Mouse (Mus musculus): ENCODE data around the gene Acsl6. TPM values are rescaled to one million over a fixed set of nuclear protein-coding genes. Genes with fewer than 3 reads are reported as not detected.

Gene Acsl6
- total RNA-seq, 2 experiments from 2014 or later, result 178 to 205 TPM

DNA sequence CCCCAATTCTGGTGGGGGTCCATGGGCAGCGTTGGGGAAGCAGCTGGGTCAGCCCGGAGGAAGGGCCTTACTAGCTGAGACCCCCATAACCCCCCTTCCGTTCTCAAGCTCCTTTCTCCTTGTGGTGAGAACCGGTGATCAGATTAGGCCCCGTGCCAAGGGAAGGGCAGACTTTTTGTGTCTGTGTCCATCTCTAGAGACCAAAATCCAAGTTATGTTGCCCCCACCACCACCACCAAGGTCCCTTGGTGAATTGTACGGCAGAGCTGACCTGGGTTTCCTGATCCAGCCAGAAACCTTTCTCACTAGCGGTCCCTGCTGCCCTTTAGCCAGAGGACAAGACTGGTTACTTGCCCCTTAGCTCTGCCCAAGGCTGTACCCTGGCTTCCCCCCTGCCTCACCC, 874 bp downstream of the Acsl6 start:
- DNase-seq (ENCODE audit: low spot score in 2 of 2), result no peak

DNA sequence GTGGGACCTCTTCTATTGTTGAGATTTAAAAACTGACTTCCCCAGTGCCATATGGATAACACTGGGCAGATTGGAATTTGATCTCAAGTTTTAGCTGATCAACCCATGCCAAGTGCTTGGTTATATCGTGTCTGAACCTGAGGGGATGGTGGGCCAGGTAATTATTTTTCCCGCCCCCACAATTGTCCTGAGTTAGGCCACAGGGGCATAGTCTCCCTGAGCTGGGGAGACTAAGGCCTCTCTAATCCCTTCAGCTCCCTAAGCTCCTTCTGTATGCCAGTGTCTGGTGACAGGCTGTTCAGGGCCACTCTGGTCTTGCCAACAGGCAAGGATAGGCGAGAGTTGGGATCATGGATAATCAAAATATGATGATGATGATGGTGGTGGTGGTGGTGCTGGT, 1.7 kb downstream of the Acsl6 start:
- DNase-seq (ENCODE audit: low spot score in 2 of 2), result no peak

DNA sequence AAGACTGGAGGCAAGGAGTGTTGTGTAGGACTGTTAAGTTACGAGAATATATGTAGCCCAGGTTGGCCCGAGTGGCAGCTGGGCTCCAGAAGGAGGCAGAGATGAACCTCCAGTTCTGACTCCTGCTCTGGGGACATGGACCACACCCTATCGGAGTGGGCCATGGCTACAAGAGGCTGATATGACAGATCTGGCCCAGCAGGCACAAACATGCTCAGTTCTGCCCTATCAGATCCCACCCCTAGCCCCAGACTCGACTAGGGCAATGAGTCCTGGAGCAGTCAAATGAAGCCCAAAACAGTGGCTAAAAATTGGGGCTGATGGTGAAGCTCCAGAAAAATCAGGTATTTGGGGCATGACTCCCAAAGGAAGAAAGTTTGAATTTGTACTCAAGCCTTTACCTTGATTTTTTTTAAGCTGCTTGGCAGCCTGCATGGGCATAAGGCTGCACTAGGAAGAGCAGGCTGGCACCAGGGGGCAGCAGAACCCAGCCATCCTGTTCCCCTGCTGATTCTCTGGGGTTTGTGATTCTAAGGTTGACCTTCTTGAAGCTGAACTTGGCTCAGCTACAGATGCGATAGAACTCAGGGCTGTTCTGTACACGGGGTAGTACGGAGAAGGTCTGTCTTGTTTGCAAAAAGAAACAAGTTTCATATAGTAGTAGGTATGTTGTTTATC, 3.7 kb downstream of the Acsl6 start:
- DNase-seq (ENCODE audit: low spot score in 2 of 2), result peak; percentile 70 to 71

DNA sequence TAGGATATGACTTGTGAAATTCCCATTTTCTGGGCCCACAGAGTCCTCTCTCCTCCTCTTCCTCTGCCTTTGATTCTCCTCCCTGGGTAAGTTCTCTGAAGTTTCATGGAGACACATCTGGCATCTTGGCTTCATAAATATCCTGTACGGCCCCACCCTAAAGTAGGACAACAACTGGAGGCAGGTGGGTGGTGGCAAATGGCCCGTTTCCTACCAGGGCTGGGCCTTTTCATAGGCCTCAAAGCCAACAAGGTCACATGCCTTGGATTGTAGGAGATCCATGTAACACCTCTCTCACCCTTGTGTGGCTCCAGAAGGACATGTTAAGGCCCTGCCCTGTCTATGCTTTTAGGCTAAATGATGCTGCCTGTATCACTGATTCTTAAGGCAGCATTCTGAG, 7.0 kb downstream of the Acsl6 start:
- DNase-seq (ENCODE audit: low spot score in 2 of 2), result no peak

DNA sequence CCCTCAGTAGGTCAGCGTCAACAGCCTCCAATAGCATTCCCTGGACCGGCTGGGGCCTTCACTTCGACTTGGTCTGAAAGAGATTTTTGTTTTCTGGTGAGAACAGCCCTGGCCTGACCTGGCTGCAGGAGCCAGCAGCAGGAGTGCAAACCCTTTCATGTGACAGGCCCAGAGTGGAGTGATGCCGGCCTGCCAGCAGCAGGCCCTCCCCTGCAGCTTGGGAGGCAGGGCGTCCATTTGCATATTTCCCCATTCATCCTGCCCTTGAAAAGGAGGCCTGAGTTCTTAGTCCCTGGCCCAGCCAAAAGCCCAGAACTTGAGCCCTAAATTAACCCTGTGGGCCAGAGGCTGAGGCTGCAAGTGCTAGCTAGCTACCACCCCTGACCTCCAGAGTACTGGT, 8.4 kb downstream of the Acsl6 start:
- DNase-seq (ENCODE audit: low spot score in 2 of 2), result no peak

DNA sequence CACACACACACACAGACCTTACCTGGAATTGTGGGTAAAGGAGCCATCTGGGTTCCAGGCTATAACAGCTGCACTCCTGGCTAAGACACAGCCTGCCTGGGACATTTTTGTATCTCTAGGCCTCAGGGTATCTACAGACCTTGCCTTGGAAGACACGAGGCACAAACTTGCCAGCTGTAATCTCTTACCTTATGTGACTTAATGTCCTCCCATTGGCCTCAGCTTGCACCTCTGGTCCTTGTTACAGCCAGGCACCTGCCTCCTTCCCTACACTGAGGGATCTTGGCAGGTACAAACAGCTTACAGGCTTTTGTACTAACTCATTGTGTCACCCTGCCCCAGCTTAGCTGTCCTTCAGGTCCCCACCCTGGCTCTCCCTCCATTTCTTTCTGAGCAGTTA, 9.0 kb downstream of the Acsl6 start:
- DNase-seq (ENCODE audit: low spot score in 2 of 2), result no peak

DNA sequence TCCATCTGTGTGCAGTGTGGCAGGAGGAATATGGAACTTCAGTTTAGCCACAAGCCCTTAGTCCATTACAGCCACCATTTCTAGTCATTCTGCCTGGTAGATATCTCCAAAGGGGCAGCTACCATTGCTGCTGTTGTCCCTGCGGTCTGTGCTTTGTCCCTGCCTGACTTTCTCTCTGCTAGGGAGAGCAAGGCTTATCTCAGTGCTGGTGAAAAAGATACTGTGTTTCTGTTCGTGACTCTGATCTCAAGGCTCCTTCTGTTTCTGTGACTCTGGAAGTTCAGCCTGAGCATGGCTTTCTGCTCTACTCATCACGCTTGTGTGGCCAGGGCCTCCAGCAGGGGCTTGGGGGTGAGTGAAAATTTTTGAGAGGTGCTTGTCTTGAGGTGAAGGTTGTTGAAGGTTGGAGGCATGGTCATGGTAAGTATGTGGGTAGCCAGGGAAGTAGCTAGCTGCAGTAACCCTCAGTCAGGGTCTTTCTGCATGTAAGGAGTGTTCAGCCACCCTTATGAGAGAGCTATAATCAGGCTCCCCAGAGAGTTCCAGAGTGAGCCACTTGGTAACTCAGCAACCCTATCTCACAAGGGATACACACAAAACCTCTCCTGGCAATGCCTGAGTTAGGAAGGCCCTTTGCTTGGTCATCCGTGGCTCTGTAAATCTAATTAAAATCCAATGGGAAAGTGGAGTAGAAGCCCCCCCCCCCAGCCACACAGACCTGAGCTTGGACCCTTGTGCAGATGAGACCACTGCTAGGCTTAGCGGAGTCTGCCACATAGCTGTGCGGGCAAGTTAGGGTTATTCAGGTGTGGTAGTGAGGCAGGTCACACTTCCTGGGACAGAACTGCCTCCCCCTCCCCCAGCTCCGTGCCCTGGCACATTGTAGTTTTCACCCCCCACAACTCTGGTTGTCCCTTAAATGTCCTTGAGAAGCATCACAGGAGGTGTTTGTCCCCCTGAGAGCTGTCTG, 10.1 kb downstream of the Acsl6 start:
- no peak for DNase-seq (ENCODE audit: low spot score in 2 of 2)

DNA sequence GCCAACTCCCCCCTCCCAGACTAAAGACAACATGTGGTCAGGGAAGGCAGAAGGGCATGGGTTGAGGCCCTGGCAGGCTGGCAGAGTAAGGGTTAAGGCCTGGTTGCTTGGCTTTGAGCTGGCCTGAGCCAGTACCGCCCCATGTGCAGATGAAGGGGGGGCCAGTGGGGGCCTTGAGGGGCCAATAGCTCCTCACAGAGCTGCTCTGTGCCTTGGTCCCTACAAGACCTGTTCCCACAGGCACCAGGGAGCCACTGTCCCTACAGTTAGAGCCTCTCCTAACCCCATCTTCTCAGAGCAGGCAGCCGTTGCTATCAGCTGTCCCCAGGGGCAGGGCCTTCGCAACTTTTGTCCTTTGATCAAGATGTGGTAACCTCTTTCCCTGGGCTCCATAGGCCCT, 11.1 kb downstream of the Acsl6 start:
- DNase-seq (ENCODE audit: low spot score in 2 of 2), result no peak

DNA sequence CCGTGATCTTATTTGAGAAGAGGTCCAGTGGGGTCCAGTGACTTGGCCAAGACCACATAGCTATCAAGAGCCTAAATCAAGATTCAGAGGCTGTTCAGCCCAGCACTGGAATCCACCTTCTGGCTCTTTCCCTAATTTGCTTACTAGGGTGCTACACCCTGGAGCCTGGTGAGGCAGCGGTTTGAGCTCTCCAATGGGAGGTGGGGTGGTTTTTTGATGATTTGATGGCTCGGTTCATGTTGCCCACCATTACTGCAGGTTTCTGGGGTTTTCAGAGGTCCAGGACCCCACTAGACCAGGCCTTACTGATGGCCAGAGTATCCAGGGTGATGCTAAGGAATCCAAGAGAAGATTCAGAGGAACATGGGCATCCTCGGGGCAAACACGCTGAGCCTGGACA, 11.7 kb downstream of the Acsl6 start:
- DNase-seq (ENCODE audit: low spot score in 2 of 2), result no peak

DNA sequence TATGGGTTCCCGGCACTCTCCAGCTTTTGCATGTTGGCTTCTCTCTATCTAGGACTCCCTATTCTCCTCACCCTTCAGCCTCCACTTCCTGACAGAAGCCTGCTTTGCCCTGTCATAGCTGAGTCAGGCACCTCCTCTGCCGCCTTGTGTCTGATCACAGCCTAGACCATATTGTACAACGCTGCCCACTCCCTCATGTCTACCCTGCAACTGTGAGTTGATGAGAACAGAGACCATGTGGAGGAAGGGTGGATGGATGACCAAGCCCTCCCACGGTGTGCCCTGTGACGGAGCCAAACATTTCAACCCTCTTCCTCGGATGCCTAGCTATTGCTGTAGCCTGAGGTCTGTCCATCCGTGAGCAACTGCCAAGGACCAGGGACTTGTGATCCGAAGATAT, 13.8 kb downstream of the Acsl6 start:
- DNase-seq (ENCODE audit: low spot score in 2 of 2), result peak; percentile 59 to 64

DNA sequence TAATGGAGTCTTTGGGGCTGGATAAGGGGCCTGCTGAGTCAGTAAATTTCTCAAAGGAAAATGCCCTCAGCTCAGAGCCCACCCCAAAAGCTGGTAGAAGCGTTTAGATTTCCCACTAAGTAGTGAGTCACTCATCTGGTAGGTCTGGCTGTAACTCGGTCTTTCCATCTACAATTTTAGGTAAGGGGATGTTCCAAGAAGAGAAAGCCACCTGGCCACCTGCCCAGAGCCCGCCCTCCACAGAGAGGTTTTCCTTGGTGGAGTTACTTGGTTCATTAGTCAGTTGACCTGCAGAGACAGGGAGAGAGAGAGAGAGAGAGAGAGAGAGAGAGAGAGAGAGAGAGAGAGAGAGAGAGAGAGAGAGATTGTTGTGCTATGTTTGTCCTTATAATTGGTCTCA, 14.2 kb downstream of the Acsl6 start:
- DNase-seq (ENCODE audit: low spot score in 2 of 2), result peak in 1 of 2 experiments; percentile 34

DNA sequence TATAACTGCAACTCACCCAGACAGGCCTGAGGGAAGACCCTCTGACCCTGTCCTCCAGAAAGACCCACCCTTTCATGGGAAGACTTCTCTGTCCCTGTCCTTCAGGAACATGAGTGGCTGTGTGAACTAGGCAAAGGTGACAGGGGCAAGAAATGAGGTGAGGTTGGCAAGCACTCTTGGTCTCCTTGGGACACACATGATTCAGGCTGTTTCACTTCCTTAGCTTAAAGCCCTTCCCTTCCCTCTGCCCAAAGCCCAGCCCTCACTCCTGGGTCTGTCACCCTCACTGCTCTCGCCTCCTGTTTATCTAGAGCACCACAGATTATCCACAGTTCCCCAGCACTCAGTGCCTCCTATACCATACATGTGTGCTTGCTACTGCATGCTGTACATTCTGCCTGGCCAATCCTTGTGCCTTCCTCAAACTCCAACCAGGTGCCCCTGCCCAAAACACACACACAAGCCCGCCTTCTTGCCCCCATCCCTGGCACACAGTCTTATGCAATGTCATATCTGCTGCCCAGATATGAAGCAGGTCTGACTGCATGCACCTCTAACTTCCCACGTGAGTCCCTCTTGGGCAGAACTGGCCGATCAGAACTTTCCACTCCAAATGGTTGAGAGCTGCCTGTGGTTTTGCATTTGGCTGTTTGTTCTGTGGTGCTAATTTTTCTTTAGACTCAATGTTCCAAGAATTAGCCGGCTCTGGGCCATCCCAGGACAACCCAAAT, 18.4 kb downstream of the Acsl6 start:
- DNase-seq (ENCODE audit: low spot score in 2 of 2), result no peak

DNA sequence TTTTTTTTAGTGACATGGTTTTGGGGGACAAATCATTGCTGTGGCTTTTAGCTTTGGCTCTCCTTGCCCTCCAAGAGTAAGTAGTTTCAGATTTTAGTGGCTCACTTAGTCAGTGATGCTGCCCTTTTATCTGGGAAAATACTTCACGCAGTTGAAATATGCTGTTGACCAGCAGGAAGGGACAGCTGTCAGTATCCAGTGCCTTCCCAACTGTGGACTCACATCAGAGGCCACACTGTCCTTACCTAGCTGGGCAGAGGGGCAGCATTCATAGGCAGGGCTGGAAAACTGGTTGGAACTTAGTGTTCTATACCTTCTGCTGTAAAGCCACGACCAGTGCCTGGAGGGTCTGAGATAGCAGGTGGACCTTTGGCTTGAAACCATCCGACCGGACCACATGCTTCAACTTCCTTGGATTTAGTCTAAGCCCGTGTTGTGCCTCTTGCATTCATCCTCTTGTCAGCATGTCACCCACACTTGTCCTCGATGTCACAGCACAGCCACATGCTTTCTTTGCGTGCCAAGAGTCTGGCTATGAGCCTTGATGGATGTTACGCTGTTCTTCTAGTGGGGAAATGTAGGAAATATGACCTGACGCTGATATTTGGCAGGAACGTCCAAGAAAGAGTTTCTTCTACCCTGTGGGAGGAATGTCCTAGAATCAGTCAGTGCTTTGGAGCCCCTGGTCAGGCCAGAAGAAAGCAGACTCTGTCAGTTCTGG, 28.0 kb downstream of the Acsl6 start:
- DNase-seq (ENCODE audit: low spot score in 2 of 2), result no peak

DNA sequence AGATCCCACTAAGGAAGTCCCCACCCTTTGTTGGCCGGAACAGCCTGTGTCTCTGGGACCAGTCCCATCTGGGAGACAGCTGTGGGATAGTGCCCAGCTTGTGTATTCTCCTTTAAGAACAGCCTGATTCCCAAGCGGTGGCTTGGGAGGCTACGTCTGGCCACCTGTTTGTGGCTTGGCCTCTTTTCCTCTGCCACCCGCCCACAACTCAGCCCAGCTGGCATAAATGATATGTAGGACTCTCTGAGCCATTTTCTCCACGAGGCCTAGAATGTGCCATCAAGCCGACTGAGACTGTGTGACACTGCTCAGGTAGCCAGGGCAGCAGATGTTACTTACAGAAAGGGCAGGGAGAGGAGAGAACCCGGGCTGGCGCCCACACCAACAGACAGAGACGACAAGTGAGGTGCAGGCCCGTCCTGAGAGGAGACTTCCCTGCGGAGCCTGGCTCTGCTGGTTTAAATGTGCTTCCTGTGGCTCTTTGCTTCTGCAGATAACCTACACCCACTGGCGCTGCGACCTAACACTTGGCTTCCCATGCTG, 32.6 kb downstream of the Acsl6 start:
- peak; percentile 50 to 60 for DNase-seq (ENCODE audit: low spot score in 2 of 2)

DNA sequence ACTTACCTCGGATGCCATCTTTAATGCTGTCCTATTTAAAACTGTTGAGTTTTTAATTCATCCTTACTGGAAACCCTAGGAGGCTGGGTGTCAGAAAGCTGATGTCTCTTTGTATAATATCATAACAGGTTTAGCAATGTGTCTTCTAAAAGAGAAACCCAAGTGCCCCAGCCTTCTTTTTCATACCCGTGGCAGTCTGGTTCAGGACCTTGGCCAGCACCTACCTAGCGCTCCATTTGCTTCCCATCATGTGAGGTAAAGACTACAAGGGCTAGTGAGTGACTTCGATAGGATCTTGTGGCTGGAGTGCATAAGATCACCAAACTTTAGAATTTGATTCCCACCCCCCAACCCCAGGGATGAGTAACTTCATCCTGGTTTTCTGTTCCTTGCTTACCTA, 40.1 kb downstream of the Acsl6 start:
- no peak for DNase-seq (ENCODE audit: low spot score in 2 of 2)

DNA sequence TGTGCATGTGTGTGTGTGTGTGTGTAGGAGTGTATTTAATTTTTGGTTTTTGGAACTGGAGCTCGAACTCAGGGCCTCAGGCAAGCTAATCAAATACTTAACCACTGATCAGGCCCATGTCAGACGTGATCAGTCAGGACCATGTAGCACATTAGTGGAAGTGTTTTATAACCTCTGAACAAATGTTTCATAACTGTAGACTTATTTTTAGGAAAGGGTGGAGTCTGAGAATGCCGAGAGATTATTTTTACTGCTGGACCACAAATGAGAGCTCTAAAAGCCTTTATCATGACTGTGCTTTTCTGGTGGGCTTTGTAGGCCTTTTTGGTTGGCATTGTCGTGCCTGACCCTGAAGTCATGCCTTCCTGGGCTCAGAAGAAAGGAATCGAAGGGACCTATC, 48.1 kb downstream of the Acsl6 start:
- no peak for DNase-seq (ENCODE audit: low spot score in 2 of 2)

DNA sequence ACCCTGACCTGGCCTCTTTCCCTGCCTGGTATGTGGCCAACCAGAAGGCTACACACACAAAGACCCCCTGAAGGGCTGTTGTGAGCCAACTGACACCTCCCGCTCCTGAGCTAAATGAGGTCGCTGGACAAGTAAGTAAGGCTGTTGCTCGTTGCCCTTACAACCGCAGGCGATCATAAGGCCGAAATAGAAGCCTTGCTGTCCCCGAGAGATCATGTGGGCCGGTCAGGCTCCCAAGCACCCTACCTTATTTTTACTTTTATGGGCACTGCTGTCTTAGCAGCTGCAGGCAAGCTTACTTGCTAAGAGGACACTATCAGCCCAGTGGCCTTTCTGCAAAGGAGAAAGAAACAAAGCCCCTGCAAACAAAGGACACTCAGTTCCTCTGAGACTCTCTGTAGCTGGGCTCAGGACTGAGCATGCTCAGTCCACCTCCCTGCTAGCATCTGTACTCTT, 49.6 kb downstream of the Acsl6 start:
- DNase-seq (ENCODE audit: low spot score in 2 of 2), result no peak

DNA sequence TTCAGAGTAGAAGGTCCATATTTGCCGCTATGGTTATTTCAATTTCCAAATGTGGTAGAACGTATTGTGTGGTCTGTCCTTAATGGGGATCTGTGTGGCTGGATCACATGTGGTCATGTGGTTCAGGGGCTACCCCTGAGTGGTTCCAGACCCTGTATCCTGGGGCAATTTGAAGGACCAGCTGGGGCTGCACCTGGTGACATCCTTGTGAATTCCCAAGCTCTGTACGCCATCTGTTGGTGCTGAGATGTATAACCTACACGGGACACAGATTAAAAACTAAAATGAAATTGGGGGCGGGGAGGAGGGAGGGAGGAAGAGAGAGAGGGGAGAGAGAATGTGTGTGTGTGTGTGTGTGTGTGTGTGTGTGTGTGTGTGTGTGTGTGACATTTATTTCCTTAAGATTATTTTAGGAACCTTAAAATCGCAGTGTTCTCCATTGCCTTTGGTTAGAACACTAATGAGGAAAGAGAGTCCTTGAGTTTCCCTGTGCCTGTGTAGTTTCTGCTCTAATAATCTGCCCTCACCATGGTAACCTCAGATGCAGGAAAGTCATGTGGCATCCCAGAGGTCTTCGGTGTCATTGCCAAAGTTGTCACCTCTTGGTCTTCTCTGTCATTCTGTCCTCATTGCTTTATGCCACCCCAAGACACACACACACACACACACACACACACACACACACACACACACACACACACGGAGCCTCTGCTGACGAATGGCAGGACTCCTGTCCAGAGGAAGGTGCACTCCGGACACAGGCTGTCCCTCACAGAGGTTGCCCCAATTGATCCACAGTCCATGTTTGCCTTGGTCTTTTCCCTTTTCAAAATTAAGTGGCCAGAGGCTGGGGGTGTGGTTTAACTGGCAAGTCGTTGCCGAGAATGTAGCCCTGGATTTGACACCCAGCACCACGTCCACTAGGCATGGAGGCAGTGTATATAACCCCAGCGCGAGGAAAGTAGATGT, 51.3 kb downstream of the Acsl6 start:
- peak; percentile 41 to 53 for DNase-seq (ENCODE audit: low spot score in 2 of 2)

DNA sequence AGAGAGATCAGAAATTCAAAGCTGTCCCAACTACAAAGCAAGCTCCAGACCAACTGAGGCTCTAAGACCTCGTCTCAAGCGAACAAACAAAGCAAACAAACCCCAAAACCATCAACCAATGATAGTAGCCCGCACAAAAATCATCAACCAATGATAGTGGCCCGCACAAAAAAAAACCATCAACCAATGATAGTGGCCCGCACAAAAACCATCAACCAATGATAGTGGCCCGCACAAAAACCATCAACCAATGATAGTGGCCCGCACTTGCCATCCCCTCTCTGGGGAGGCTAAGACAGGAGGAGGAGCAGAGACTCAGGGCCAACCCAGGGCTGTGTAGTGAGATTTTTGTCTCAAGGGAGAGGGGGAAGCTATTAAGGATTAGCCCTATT, 52.0 kb downstream of the Acsl6 start:
- DNase-seq (ENCODE audit: low spot score in 2 of 2), result no peak

DNA sequence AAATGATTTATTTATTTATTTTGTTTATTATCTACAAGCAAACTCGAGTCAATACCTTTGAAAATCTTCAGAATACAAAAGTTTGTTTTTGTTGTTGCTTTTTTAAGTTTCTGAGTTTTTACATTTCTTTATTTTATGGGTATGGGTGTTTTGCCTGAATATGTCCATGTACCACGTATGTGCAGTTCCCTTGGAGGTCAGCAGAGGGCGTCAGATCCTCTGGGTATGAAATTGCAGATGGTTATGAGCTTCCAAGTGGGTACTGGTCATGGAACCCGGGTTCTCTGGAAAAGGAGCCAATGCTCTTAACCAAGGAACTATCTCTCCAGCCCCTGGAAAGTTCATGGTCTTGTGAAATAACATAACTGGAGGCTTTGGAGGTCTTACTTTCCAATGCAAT, 53.1 kb downstream of the Acsl6 start:
- DNase-seq (ENCODE audit: low spot score in 2 of 2), result no peak
